Mouse (Mus musculus) heart, adult 2 months (tissue): ENCODE results near the gene Akap6.
A peak's percentile ranks its signal among the peaks of the same experiment; 100 is the strongest.

ENCODE experiments used
- CTCF ChIP-seq: fragments of 200-600 bp; IDR thresholded peaks from 2 replicates; pipeline ENCODE4 v1.8.1; 2022; ENCODE audit warnings: antibody characterized with exemption, mild to moderate bottlenecking, moderate library complexity
- EP300 ChIP-seq: fragments of 200-500 bp; IDR thresholded peaks from 2 replicates; pipeline ENCODE4 v1.6.1; 2011; ENCODE audit warnings: low read depth, low read length, control low read depth; ENCODE audit not compliant: insufficient read depth

- 0 out of 2 replicates have a peak, but pooled peaks have one; percentile 5 for TF ChIP-seq CTCF
- TF ChIP-seq EP300: no peak
These were observed 135.6 kb downstream of the Akap6 start for GRCm38 (mm10) chr12:52834781-52835279.
